Mouse (Mus musculus) heart, postnatal 0 days (tissue): ENCODE measurements around the gene Zfand3. TPM values are rescaled to one million over a fixed set of nuclear protein-coding genes. Genes with fewer than 3 reads are reported as not detected.

Experiments used
- ATAC-seq: fragments of 200-750 bp; cut with Nextera tagmentation; 2 replicates; pipeline ENCODE4 v1.8.0; 2017; ENCODE audit warnings: low read depth, moderate number of reproducible peaks, moderate library complexity; ENCODE audit not compliant: insufficient read depth
- DNase-seq: peaks from one replicate; pipeline ENCODE4 v3.0.0-alpha.2; 2016; ENCODE audit warnings: low spot score
- H3K27ac ChIP-seq: fragments of 300-500 bp; sonication (generic); 2 replicates; pipeline ENCODE4 v1.5.1; 2014; ENCODE audit warnings: low read depth, mild to moderate bottlenecking
- H3K27me3 ChIP-seq: fragments of 300-500 bp; sonication (generic); 2 replicates; pipeline ENCODE4 v1.6.1; 2014; ENCODE audit warnings: low read length, mixed read lengths; ENCODE audit not compliant: control insufficient read depth, insufficient read depth
- H3K36me3 ChIP-seq: fragments of 300-500 bp; sonication (generic); replicated peaks from 2 replicates; pipeline ENCODE4 v1.6.1; 2014; ENCODE audit warnings: low read length, mixed read lengths; ENCODE audit not compliant: control insufficient read depth, insufficient read depth
- H3K4me1 ChIP-seq: fragments of 300-500 bp; sonication (generic); 2 replicates; pipeline ENCODE4 v1.6.1; 2014; ENCODE audit warnings: antibody characterized with exemption; ENCODE audit not compliant: control insufficient read depth, insufficient read depth
- H3K4me2 ChIP-seq: fragments of 300-500 bp; sonication (generic); 2 replicates; pipeline ENCODE4 v1.6.1; 2014; ENCODE audit warnings: low read depth, mild to moderate bottlenecking, low read length, moderate library complexity
- H3K4me3 ChIP-seq: fragments of 300-500 bp; sonication (generic); 2 replicates; pipeline ENCODE4 v1.5.1; 2014; ENCODE audit warnings: low read depth, low read length
- H3K9ac ChIP-seq: fragments of 300-500 bp; sonication (generic); replicated peaks from 2 replicates; pipeline ENCODE4 v1.6.1; 2014; ENCODE audit warnings: low read depth, low read length, mixed read lengths
- H3K9me3 ChIP-seq: fragments of 300-500 bp; sonication (generic); replicated peaks from 2 replicates; pipeline ENCODE4 v1.6.1; 2016; ENCODE audit warnings: low read length; ENCODE audit not compliant: control insufficient read depth
- CTCF ChIP-seq: IDR thresholded peaks from 2 replicates; pipeline ENCODE4 v1.5.1; 2016; ENCODE audit warnings: antibody characterized with exemption, control low read depth, low read depth
- EP300 ChIP-seq: IDR thresholded peaks from 2 replicates; pipeline ENCODE4 v1.6.1; 2016; ENCODE audit warnings: antibody characterized with exemption, low read depth
- whole genome bisulfite sequencing: fragments of 180-500 bp; shearing (Covaris S2); extraction: QIAGEN DNeasy Blood & Tissue Kit; methylation state at CpG from one replicate; pipeline ENCODE4 v1.1.7; 2014; 5-methylcytosine and 5-hydroxymethylcytosine counted together
- polyA plus RNA-seq: library from polyadenylated mRNA; unstranded; fragments of >200 nt; fragmentation: Nextera tagmentation; extraction: Ambion mirVana; gene quantifications from 2 replicates; pipeline ENCODE4 v1.2.1, GENCODE M21; 2015
- total RNA-seq: library from RNA; depleted of rRNA; stranded (reverse); fragments of >200 nt; gene quantifications from 2 replicates; pipeline ENCODE4 v1.2.3, GENCODE M21; 2014; ENCODE audit warnings: low replicate concordance

The Zfand3 gene
- total and polyA plus RNA-seq, 2 experiments from 2014 or later: 49.0 to 131 TPM

DNA sequence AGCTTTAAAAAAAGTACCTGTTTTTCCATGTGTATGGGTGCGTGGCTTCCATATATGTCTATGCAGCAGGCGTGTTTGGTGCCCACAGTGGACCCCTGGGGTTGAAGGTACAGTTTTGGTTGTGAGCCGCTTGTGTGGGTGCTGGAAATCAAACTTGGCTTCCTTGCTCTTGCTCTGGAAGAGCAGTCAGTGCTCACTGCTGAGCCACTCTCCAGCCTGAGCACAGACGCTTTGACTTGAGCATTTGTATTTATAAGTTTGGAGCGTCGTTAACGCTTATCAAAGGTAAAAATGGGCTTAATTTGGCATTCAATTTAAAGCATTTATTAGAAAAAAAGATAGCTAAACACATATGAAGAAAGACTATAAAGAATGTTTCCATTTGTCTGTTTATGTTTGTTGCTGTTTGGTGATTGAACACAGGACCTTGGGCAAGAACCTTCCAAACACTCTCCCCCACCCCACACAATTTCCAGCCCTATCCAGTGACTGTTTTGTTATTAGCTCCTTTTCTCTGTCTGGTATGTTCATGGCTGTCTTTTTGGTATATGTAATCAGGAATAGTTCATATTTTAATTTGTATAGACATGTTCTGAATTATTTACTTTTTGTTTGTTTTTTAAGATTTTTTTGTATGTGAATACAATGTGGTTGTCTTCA lies 38.8 kb downstream of the Zfand3 start:
- ATAC-seq: no peak
- no peak for DNase-seq
- 91% methylated on average over 7 of the region's 7 CpGs for WGBS

DNA sequence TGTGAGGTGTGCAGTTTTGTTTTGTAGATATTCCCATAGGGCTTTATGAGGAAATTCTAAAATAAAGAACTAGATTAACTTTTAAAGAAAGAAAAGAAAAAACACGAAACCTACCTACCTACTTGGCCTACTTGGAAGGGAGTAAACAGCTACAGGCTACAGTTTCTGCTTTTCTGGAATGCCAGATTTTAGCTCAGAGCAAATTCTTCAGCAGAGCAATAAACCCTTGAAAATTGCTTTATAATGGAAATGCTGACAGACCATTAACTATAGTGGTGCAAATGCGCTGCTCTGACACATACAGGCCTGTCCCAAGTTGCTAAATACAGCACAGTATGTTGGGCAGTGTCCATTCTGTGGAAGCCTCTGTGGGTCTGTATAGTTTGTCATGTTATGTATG lies 40.6 kb downstream of the Zfand3 start:
- no peak for TF ChIP-seq CTCF
- no peak for TF ChIP-seq EP300
- Histone ChIP-seq H3K9ac (no peak overlapping the region), H3K9me3 (no peaks in the 10 kb centered on the region), H3K36me3 (no peaks in the 10 kb centered on the region), H3K27ac (peak overlapping the region; percentile 25; the same call in 1 of the 2 replicates), H3K4me3 (no peak overlapping the region), H3K4me2 (no peak overlapping the region), H3K4me1 (peaks cover 18% of the 10 kb centered on the region), H3K27me3 (no peaks in the 10 kb centered on the region)
- no peak for DNase-seq
- ATAC-seq: no peak
- WGBS: 78% methylated on average over 2 of the region's 2 CpGs

More for the DNA sequence above, 38.8 kb downstream of the Zfand3 start:
- Histone ChIP-seq H3K4me2 (no peak overlapping the region), H3K9me3 (no peaks in the 10 kb centered on the region), H3K4me1 (peaks cover 18% of the 10 kb centered on the region), H3K36me3 (no peaks in the 10 kb centered on the region), H3K27me3 (no peaks in the 10 kb centered on the region), H3K27ac (no peak overlapping the region), H3K4me3 (no peak overlapping the region), H3K9ac (no peak overlapping the region)
- TF ChIP-seq EP300 (no peak), CTCF (no peak)

DNA sequence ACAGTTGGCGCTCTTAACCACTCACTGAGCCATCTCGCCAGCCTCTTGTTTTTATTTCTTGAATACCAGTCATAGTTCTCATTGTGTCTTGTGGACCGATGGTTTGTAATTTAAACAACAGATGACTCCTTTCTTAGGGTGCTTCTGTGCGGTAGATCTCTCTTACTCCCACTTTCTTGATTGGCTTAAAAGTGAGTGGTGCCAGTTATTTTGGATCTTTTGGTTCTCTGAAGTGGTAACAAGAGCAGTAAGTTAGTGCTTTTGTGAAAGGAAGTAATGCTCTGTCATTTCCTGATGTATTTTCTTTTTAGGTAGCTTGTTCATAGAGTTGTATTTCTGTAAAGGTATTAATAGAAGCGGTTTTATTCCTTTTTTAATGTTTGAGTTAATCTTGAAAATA lies 42.1 kb downstream of the Zfand3 start:
- DNase-seq: no peak
- H3K9me3 ChIP-seq: no peaks in the 10 kb centered on the region
- H3K9ac ChIP-seq: no peak overlapping the region
- no peaks in the 10 kb centered on the region for H3K36me3 ChIP-seq
- H3K4me2 ChIP-seq: no peak overlapping the region
- 91% methylated on average over 5 of the region's 5 CpGs for WGBS
- ATAC-seq: no peak
- no peak overlapping the region for H3K27ac ChIP-seq
- TF ChIP-seq CTCF (no peak), EP300 (no peak)
- no peaks in the 10 kb centered on the region for H3K27me3 ChIP-seq
- peaks cover 20% of the 10 kb centered on the region for H3K4me1 ChIP-seq
- no peak overlapping the region for H3K4me3 ChIP-seq

DNA sequence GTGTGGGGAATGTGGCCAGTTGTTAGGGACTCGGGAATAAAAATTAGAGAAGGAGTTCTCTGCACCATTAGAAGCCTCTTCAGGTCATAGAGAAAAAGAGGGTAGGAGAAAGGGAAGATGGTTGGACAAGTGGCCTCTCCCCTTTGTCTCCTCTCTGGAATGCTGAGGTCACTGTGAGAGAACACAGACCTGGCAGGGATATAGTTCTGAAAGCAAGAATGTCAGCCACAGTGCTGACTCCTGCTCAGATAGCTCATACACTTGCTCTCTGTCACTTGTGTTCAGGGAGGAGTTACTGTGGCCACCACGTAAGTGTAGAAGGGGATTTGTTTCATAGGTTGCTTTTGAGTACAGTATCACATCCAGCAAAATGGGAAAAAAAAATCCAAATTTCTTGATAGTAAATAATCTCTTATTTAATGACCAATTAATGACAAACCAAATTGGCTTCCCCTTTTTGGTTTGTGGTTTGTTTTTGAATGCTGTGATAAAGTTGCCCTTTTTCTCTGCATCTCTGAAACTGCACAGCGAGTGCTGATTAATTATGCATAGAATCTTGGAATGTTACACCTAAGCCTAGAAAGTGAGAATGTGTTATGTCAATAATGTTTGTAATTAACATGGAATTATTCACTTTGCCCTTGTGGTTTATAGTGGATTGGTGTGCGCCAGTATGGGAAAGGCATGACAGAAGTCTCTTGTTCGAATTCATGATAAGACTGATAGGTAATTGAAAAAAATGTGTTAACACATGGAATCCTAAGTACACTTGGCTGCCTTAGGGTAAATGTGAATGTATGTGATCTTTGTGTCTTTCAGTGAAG lies 47.2 kb downstream of the Zfand3 start:
- H3K4me2 ChIP-seq: no peak overlapping the region
- H3K36me3 ChIP-seq: no peaks in the 10 kb centered on the region
- TF ChIP-seq EP300 (no peak), CTCF (no peak)
- H3K4me3 ChIP-seq: no peak overlapping the region
- H3K4me1 ChIP-seq: peaks cover 15% of the 10 kb centered on the region
- H3K9me3 ChIP-seq: no peaks in the 10 kb centered on the region
- peak; percentile 60 for DNase-seq
- WGBS: 47% methylated on average over 5 of the region's 5 CpGs
- H3K27ac ChIP-seq: peak overlapping the region; percentile 75
- H3K27me3 ChIP-seq: no peaks in the 10 kb centered on the region
- H3K9ac ChIP-seq: no peak overlapping the region
- peak; percentile 79 for ATAC-seq

DNA sequence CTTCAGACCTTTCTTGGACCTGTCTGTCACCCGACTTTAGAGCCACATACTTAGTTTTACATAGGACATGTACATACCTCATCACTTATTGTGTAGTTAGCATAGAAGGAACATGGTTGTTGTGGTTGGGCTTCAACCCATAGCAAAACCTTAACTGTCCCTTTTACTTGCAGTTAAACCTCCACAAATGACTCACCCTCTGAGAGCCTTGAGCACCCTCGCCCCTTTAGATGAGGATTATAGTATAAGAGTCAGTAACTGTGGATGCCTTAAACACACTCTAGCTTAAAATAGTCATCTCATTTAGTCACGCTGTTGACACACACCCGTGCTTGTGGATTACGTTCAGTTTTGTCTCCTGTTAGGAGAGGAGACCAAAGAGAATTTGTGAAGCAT lies 47.8 kb downstream of the Zfand3 start:
- no peaks in the 10 kb centered on the region for H3K36me3 ChIP-seq
- H3K4me2 ChIP-seq: no peak overlapping the region
- peaks cover 15% of the 10 kb centered on the region for H3K4me1 ChIP-seq
- H3K9ac ChIP-seq: no peak overlapping the region
- ATAC-seq (no peak), DNase-seq (no peak)
- peak overlapping the region; percentile 75 for H3K27ac ChIP-seq
- TF ChIP-seq EP300 (no peak), CTCF (no peak)
- no peak overlapping the region for H3K4me3 ChIP-seq
- H3K27me3 ChIP-seq: no peaks in the 10 kb centered on the region
- WGBS: 43% methylated on average over 5 of the region's 5 CpGs
- no peaks in the 10 kb centered on the region for H3K9me3 ChIP-seq
